Mouse (Mus musculus) kidney, postnatal 0 days (tissue): Measurements from ENCODE around the gene Gtf2b. TPM values are rescaled to one million over a fixed set of nuclear protein-coding genes. Genes with fewer than 3 reads are reported as not detected.

Experiments used
- ATAC-seq: fragments of 200-750 bp; cut with Nextera tagmentation; replicated peaks from 2 replicates; pipeline ENCODE4 v1.8.0; 2017; ENCODE audit warnings: low read depth, moderate number of reproducible peaks, moderate TSS enrichment, moderate library complexity; ENCODE audit not compliant: low FRiP score
- DNase-seq: peaks from one replicate; pipeline ENCODE4 v3.0.0-alpha.2; 2016; ENCODE audit warnings: low spot score
- H3K27ac ChIP-seq: fragments of 300-500 bp; sonication (generic); 2 replicates; pipeline ENCODE4 v1.5.1; 2014; ENCODE audit warnings: mild to moderate bottlenecking
- H3K27me3 ChIP-seq: fragments of 300-500 bp; sonication (generic); 2 replicates; pipeline ENCODE4 v1.6.1; 2014; ENCODE audit warnings: low read length, mixed read lengths; ENCODE audit not compliant: insufficient read depth
- H3K36me3 ChIP-seq: fragments of 300-500 bp; sonication (generic); 2 replicates; pipeline ENCODE4 v1.6.1; 2014; ENCODE audit warnings: low read length, mixed read lengths; ENCODE audit not compliant: insufficient read depth
- H3K4me1 ChIP-seq: fragments of 300-500 bp; sonication (generic); replicated peaks from 2 replicates; pipeline ENCODE4 v1.6.1; 2014; ENCODE audit warnings: antibody characterized with exemption, low read length, mixed read lengths; ENCODE audit not compliant: insufficient read depth
- H3K4me2 ChIP-seq: fragments of 300-500 bp; sonication (generic); 2 replicates; pipeline ENCODE4 v1.6.1; 2014; ENCODE audit warnings: mild to moderate bottlenecking, low read length, moderate library complexity, mixed read lengths
- H3K4me3 ChIP-seq: fragments of 300-500 bp; sonication (generic); replicated peaks from 2 replicates; pipeline ENCODE4 v1.5.1; 2014; ENCODE audit warnings: low read depth, low read length
- H3K9ac ChIP-seq: fragments of 300-500 bp; sonication (generic); 2 replicates; pipeline ENCODE4 v1.6.1; 2014; ENCODE audit warnings: low read depth, low read length
- H3K9me3 ChIP-seq: fragments of 300-500 bp; sonication (generic); replicated peaks from 2 replicates; pipeline ENCODE4 v1.6.1; 2016; ENCODE audit warnings: low read length, inconsistent platforms, mixed read lengths
- CTCF ChIP-seq: IDR thresholded peaks from 2 replicates; pipeline ENCODE4 v1.5.1; 2016; ENCODE audit warnings: antibody characterized with exemption, low read depth, mild to moderate bottlenecking, moderate library complexity
- WGBS: fragments of 180-500 bp; shearing (Covaris S2); extraction: QIAGEN DNeasy Blood & Tissue Kit; methylation state at CpG from one replicate; pipeline ENCODE4 v1.1.7; 2014; 5-methylcytosine and 5-hydroxymethylcytosine counted together
- polyA plus RNA-seq: library from polyadenylated mRNA; unstranded; fragments of >200 nt; fragmentation: Nextera tagmentation; extraction: Ambion mirVana; gene quantifications from 2 replicates; pipeline ENCODE4 v1.2.1, GENCODE M21; 2015

Gene Gtf2b
- polyA plus RNA-seq, 1 experiment from 2014 or later, result 84.9 TPM

GRCm38 (mm10) chr3:142826449-142827146, 61.8 kb downstream of the Gtf2b start:
- no peaks in the 10 kb centered on the region for H3K9me3 ChIP-seq
- 84% methylated on average over 4 of the region's 4 CpGs for WGBS
- H3K4me1 ChIP-seq, result no peaks in the 10 kb centered on the region
- peaks cover 15% of the 10 kb centered on the region; the same call in 1 of the 2 replicates for H3K36me3 ChIP-seq
- no peak overlapping the region for H3K4me2 ChIP-seq
- no peak for ATAC-seq
- H3K4me3 ChIP-seq, result no peak overlapping the region
- no peaks in the 10 kb centered on the region for H3K27me3 ChIP-seq
- TF ChIP-seq CTCF, result no peak
- no peak overlapping the region for H3K27ac ChIP-seq
- no peak for DNase-seq
- H3K9ac ChIP-seq, result no peak overlapping the region

- no peak for ATAC-seq
- no peak for TF ChIP-seq CTCF
- H3K27me3 ChIP-seq, result no peaks in the 10 kb centered on the region
- no peaks in the 10 kb centered on the region for H3K9me3 ChIP-seq
- H3K4me2 ChIP-seq, result no peak overlapping the region
- H3K4me1 ChIP-seq, result no peaks in the 10 kb centered on the region; the same call in 1 of the 2 replicates
- no peak overlapping the region for H3K4me3 ChIP-seq
- no peak overlapping the region for H3K27ac ChIP-seq
- H3K36me3 ChIP-seq, result peaks cover 15% of the 10 kb centered on the region; the same call in 1 of the 2 replicates
- no peak overlapping the region for H3K9ac ChIP-seq
- WGBS, result 89% methylated on average over 3 of the region's 3 CpGs
- DNase-seq, result no peak
Observed at GRCm38 (mm10) chr3:142832910-142833309, 68.1 kb downstream of the Gtf2b start.

Other genes with a start within 250 kb of the Gtf2b start
- 6.0 and 7.1 TPM in 2 replicates for gene Gbp7, start 234.7 kb upstream of the Gtf2b start, polyA plus RNA-seq
- 6.7 and 11.3 TPM in 2 replicates for gene Gbp3, start 205.0 kb upstream of the Gtf2b start, polyA plus RNA-seq
- gene Gbp2b, start 170.2 kb upstream of the Gtf2b start, polyA plus RNA-seq, result 0.04 TPM in 1 of 2 replicates, not detected in the other
- gene Gbp2, start 144.4 kb upstream of the Gtf2b start, polyA plus RNA-seq, result 2.0 and 2.3 TPM in 2 replicates
- gene Kyat3, start 64.0 kb upstream of the Gtf2b start, polyA plus RNA-seq, result 24.6 and 29.0 TPM in 2 replicates
- 55.7 and 63.7 TPM in 2 replicates for gene Pkn2, start 117.0 kb downstream of the Gtf2b start, polyA plus RNA-seq